Mouse (Mus musculus) inflammation-experienced regulatory T-cells, adult 6 months (primary cell): ENCODE results near the gene Atp1b2. TPM values are rescaled to one million over a fixed set of nuclear protein-coding genes. Genes with fewer than 3 reads are reported as not detected.

Experiments used
- polyA plus RNA-seq, 3 experiments: library from polyadenylated mRNA; unstranded; fragments of 100-300 nt; shearing (Covaris generic); gene quantifications; one replicate each; pipeline ENCODE4 v1.2.1; 2017

Atp1b2 gene
- polyA plus RNA-seq, 3 experiments from 2014 or later = 0.17 TPM; not detected in 2

Other genes starting within 250 kb of the Atp1b2 start
- gene Chd3, start 236.5 kb downstream of the Atp1b2 start, polyA plus RNA-seq = 10 to 100 TPM; 30.0 to 68.3 (median 60.9) TPM
- gene Naa38, start 210.5 kb downstream of the Atp1b2 start, polyA plus RNA-seq = 100 to 1,000 TPM; 108 to 130 (median 112) TPM
- 10 to 100 TPM; 13.9 to 20.0 (median 18.4) TPM for gene Cyb5d1, start 210.3 kb downstream of the Atp1b2 start, polyA plus RNA-seq
- 1 to 10 TPM in 1 of 3 experiments, under 1 TPM in 2; 0.40 to 1.0 (median 0.74) TPM for gene Tmem88, start 207.7 kb downstream of the Atp1b2 start, polyA plus RNA-seq
- gene Kdm6b, start 192.3 kb downstream of the Atp1b2 start, polyA plus RNA-seq = 10 to 100 TPM; 20.7 to 39.7 (median 35.5) TPM
- gene Dnah2, start 56.8 kb downstream of the Atp1b2 start, polyA plus RNA-seq = under 1 TPM in 1 of 3 experiments, not detected in 2; 0.21 TPM
- gene Efnb3, start 45.7 kb downstream of the Atp1b2 start, polyA plus RNA-seq = under 1 TPM in 2 of 3 experiments, not detected in 1; 0.11 to 0.22 TPM
- 10 to 100 TPM; 22.0 to 32.2 (median 25.7) TPM for gene Wrap53, start 25.7 kb downstream of the Atp1b2 start, polyA plus RNA-seq
- 100 to 1,000 TPM; 193 to 355 (median 324) TPM for gene Trp53, start 25.6 kb downstream of the Atp1b2 start, polyA plus RNA-seq
- under 1 TPM in 1 of 3 experiments, not detected in 2; 0.40 TPM for gene Shbg, start 12.0 kb upstream of the Atp1b2 start, polyA plus RNA-seq
- gene Sat2, start 16.1 kb upstream of the Atp1b2 start, polyA plus RNA-seq = not detected
- 1 to 10 TPM; 7.6 to 9.3 (median 9.1) TPM for gene Fxr2, start 27.0 kb upstream of the Atp1b2 start, polyA plus RNA-seq
- gene Sox15, start 49.4 kb upstream of the Atp1b2 start, polyA plus RNA-seq = not detected
- 10 to 100 TPM; 30.3 to 55.1 (median 52.5) TPM for gene Mpdu1, start 56.7 kb upstream of the Atp1b2 start, polyA plus RNA-seq
- 10 to 100 TPM in 1 of 3 experiments, 1 to 10 TPM in 2; 3.8 to 21.2 (median 4.5) TPM for gene Cd68, start 60.2 kb upstream of the Atp1b2 start, polyA plus RNA-seq
- 100 to 1,000 TPM; 156 to 375 (median 178) TPM for gene Eif4a1, start 66.5 kb upstream of the Atp1b2 start, polyA plus RNA-seq
- 10 to 100 TPM; 21.8 to 38.0 (median 32.0) TPM for gene Senp3, start 76.1 kb upstream of the Atp1b2 start, polyA plus RNA-seq
- not detected for gene Tnfsf13, start 79.8 kb upstream of the Atp1b2 start, polyA plus RNA-seq
- not detected for gene Tnfsf12, start 89.9 kb upstream of the Atp1b2 start, polyA plus RNA-seq
- not detected for gene Tnfsfm13, start 90.2 kb upstream of the Atp1b2 start, polyA plus RNA-seq
- 10 to 100 TPM; 27.3 to 28.4 (median 27.7) TPM for gene Polr2a, start 152.7 kb upstream of the Atp1b2 start, polyA plus RNA-seq
- not detected for gene Slc35g3, start 156.0 kb upstream of the Atp1b2 start, polyA plus RNA-seq
- gene Zbtb4, start 160.0 kb upstream of the Atp1b2 start, polyA plus RNA-seq = 10 to 100 TPM in 2 of 3 experiments, 1 to 10 TPM in 1; 4.3 to 13.9 (median 11.8) TPM
- 1 to 10 TPM; 1.7 to 2.5 (median 1.8) TPM for gene Chrnb1, start 190.0 kb upstream of the Atp1b2 start, polyA plus RNA-seq
- gene Fgf11, start 195.9 kb upstream of the Atp1b2 start, polyA plus RNA-seq = not detected
- not detected for gene Tmem102, start 199.7 kb upstream of the Atp1b2 start, polyA plus RNA-seq
- not detected for gene Gm39566, start 209.4 kb upstream of the Atp1b2 start, polyA plus RNA-seq
- not detected for gene Spem2, start 212.5 kb upstream of the Atp1b2 start, polyA plus RNA-seq
- not detected for gene Spem1, start 216.2 kb upstream of the Atp1b2 start, polyA plus RNA-seq
- gene Nlgn2, start 231.8 kb upstream of the Atp1b2 start, polyA plus RNA-seq = 1 to 10 TPM in 2 of 3 experiments, under 1 TPM in 1; 0.60 to 2.5 (median 1.2) TPM
- 100 to 1,000 TPM; 124 to 157 (median 131) TPM for gene Tmem256, start 232.6 kb upstream of the Atp1b2 start, polyA plus RNA-seq
- 10 to 100 TPM in 2 of 3 experiments, 1 to 10 TPM in 1; 7.3 to 20.2 (median 17.7) TPM for gene Plscr3, start 240.4 kb upstream of the Atp1b2 start, polyA plus RNA-seq